Mouse (Mus musculus): Measurements from ENCODE around the gene Ak4. TPM values are rescaled to one million over a fixed set of nuclear protein-coding genes. Genes with fewer than 3 reads are reported as not detected.
A peak's percentile ranks its signal among the peaks of the same experiment; 100 is the strongest.

Gene Ak4
- polyA plus RNA-seq, 1 experiment from 2014 or later, result 4.6 TPM

DNA sequence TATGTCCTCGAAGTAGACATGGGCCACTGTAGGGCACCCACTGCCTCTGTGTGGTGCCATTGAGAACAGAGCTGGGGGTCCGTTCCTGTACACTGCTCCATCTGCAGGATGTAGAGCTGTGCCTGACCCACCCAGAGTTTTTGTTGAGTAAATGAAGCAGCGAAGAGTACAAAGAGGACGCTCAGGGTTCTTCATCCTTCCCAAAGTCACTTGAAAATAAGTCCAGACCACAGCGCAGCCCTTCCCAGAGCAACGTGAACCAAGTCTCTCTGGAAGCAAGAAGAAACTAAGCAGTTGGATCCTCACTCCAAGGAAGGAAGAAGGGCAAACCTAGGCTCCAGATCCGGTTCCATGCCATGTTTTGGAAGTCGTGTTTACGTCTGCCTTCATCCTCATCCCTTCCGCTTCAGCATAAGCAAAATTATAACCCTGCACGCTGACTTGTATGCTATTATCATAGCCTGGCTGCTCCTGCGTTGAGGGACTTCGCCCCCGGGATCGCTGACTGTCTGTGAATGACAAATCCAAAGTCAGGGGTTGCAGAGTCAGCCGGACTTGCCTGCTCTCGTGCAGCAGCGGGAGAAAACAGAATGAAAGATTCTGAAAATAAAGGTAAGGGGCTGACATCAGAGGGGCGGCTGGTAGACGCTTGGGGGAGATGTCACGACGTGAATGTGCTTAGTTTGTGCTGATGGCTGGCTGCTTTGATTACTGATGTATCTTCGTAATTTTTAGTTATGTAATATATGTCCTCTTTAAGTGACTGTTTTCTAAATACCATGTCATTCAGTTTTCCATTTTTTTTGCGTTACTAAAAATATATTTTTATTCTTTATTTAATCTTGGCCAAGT lies 88.7 kb downstream of the Ak4 start:
- peaks cover 8% of the 10 kb centered on the region for H3K4me1 ChIP-seq (ENCODE audit: control insufficient read depth, insufficient read depth, low read length)
- H3K4me3 ChIP-seq (ENCODE audit: low read depth, low read length), result peak overlapping the region; percentile 38
- no peak overlapping the region for H3K27ac ChIP-seq (replicated peaks; ENCODE audit: low read depth, low read length)
- peaks cover 9% of the 10 kb centered on the region for H3K27me3 ChIP-seq (ENCODE audit: control insufficient read depth, insufficient read depth, low read length)
- no peak for ATAC-seq (ENCODE audit: insufficient number of reproducible peaks, low FRiP score, low TSS enrichment, low read depth)
- no peaks in the 10 kb centered on the region for H3K9me3 ChIP-seq (ENCODE audit: control insufficient read depth, low read length)
- DNase-seq (ENCODE audit: low spot score), result peak; percentile 66
- no peak overlapping the region for H3K9ac ChIP-seq (ENCODE audit: low read length)
- peak overlapping the region; percentile 52 for H3K4me2 ChIP-seq (ENCODE audit: low read depth, severe bottlenecking)
- no peaks in the 10 kb centered on the region for H3K36me3 ChIP-seq (ENCODE audit: control insufficient read depth, insufficient read depth, low read length)
- 11% methylated on average over 24 of the region's 24 CpGs for WGBS

DNA sequence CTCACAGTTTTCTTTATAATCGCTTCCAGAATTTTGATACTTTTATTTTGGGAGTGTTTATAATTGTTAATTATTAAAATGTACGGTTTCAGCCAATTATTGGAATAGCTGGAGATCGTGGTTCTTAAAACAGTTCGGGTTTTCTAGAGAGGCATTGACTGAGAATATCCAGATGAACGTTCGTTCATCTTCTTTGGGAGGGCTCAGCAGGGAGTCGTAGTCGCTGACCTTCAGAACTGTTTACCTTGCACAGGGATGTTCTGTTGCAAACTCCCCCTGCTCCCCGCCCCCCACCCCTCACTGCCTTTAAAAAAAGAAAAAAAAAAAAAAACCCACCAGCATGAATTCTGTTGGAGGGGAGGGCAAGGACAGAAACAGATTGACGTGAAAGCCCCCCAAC lies 89.4 kb downstream of the Ak4 start:
- Histone ChIP-seq H3K9me3 (ENCODE audit: control insufficient read depth, low read length) (no peaks in the 10 kb centered on the region), H3K4me3 (ENCODE audit: low read depth, low read length) (peak overlapping the region; percentile 24), H3K27ac (replicated peaks; ENCODE audit: low read depth, low read length) (no peak overlapping the region), H3K36me3 (ENCODE audit: control insufficient read depth, insufficient read depth, low read length) (no peaks in the 10 kb centered on the region), H3K4me2 (ENCODE audit: low read depth, severe bottlenecking) (peak overlapping the region; percentile 78), H3K4me1 (ENCODE audit: control insufficient read depth, insufficient read depth, low read length) (peaks cover 8% of the 10 kb centered on the region), H3K9ac (ENCODE audit: low read length) (no peak overlapping the region), H3K27me3 (ENCODE audit: control insufficient read depth, insufficient read depth, low read length) (peaks cover 9% of the 10 kb centered on the region)
- DNase-seq (ENCODE audit: low spot score) (no peak), ATAC-seq (ENCODE audit: insufficient number of reproducible peaks, low FRiP score, low TSS enrichment, low read depth) (no peak)
- 2% methylated on average over 10 of the region's 10 CpGs for WGBS

DNA sequence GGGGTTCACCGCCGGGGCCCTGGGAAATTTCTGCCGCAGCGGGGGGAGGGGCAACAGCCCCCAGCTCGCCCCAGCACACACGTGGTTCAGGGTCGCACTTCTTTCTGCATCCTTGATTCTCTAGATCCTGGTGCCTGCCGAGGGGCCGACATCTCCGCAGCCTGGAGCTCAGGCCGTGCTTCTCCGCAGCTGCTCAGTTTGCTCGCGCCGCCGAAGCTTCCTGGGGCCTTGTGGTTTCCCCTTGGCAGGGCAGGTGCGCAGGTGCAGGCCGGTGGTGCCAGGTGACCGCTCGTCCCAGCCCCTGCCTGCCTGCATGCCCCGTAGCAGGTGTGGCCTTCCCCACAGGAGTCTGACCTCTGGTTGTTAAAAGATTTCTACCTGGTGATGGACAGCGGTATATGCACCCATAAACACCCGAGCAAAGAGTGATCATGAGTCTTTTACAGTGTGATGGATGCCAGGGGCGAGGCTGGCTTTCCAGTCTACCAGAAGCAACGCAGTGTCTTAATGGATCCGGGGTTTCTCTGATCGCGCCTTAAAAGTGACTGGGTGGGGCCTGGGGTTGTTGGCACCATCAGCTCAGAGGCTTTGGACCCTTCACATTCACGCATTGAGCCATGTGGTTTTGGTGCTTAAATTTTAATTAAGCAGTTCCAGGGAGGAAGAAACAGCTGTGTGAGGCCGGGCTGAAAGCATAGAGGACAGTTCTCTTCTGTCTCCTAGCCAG lies 89.9 kb downstream of the Ak4 start:
- peak overlapping the region; percentile 24 for H3K4me3 ChIP-seq (ENCODE audit: low read depth, low read length)
- H3K27ac ChIP-seq (replicated peaks; ENCODE audit: low read depth, low read length), result no peak overlapping the region
- H3K9ac ChIP-seq (ENCODE audit: low read length), result no peak overlapping the region
- peaks cover 8% of the 10 kb centered on the region for H3K4me1 ChIP-seq (ENCODE audit: control insufficient read depth, insufficient read depth, low read length)
- peak; percentile 60; the same call in 1 of the 2 replicates for ATAC-seq (ENCODE audit: insufficient number of reproducible peaks, low FRiP score, low TSS enrichment, low read depth)
- H3K9me3 ChIP-seq (ENCODE audit: control insufficient read depth, low read length), result no peaks in the 10 kb centered on the region
- peaks cover 9% of the 10 kb centered on the region for H3K27me3 ChIP-seq (ENCODE audit: control insufficient read depth, insufficient read depth, low read length)
- WGBS, result 3% methylated on average over 30 of the region's 30 CpGs
- H3K4me2 ChIP-seq (ENCODE audit: low read depth, severe bottlenecking), result peak overlapping the region; percentile 78
- peak; percentile 67 for DNase-seq (ENCODE audit: low spot score)
- no peaks in the 10 kb centered on the region for H3K36me3 ChIP-seq (ENCODE audit: control insufficient read depth, insufficient read depth, low read length)

DNA sequence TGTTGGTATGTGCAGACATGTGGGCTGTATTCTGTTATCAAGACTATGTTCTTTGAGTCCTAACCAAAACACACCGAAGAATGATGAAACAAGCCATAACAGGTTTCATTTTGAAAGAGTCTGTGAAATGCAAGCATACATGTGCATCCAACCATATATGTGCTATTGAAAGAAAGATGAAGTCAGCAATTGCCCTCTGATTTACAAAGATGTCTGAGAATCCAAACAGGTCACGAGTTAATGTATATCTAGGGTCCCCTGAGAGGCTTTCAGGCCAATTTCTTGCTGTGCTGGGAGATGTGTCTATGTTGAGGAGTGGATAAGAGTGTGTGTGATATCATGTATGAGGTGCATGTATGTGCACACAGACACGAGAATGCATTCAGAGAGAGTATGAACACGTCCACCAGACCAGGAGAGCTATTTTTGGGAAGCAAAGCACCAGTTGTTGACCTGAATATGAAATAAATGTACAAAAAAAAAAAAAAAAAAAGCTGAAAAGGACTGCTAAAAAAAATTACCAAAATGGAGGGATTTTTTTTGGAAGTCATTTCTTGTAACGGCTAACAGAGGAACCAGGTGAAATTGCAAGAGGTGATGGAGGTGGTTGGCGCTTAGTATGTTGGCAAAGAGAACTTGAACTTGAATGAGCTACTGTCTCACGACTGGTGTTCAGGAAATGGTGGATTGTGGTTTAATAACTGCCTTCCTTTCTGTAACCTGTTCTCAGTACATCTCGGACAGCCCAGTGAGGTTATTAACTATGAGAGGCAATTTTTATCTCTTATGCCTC lies 91.2 kb downstream of the Ak4 start:
- DNase-seq (ENCODE audit: low spot score) (no peak), ATAC-seq (ENCODE audit: insufficient number of reproducible peaks, low FRiP score, low TSS enrichment, low read depth) (no peak)
- Histone ChIP-seq H3K9ac (ENCODE audit: low read length) (no peak overlapping the region), H3K27ac (replicated peaks; ENCODE audit: low read depth, low read length) (no peak overlapping the region), H3K9me3 (ENCODE audit: control insufficient read depth, low read length) (no peaks in the 10 kb centered on the region), H3K4me1 (ENCODE audit: control insufficient read depth, insufficient read depth, low read length) (peaks cover 8% of the 10 kb centered on the region), H3K4me2 (ENCODE audit: low read depth, severe bottlenecking) (no peak overlapping the region), H3K4me3 (ENCODE audit: low read depth, low read length) (no peak overlapping the region), H3K36me3 (ENCODE audit: control insufficient read depth, insufficient read depth, low read length) (no peaks in the 10 kb centered on the region), H3K27me3 (ENCODE audit: control insufficient read depth, insufficient read depth, low read length) (peaks cover 9% of the 10 kb centered on the region)
- WGBS, result 88% methylated on average over 8 of the region's 8 CpGs

DNA sequence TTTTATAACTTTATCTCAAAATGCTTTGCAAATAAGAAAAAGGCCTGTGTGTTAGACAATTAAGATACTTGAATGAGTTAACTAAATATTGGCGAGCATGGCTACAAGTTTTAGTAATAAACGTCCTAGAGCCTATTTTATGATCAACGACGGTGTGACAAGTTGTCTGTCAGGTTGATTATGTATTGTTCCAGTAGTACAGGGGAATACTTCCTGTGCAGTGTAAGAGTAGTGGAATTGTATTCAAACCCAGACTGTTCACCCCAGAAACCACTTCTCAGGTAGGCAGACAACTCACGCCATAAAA lies 91.8 kb downstream of the Ak4 start:
- Histone ChIP-seq H3K4me1 (ENCODE audit: control insufficient read depth, insufficient read depth, low read length) (peaks cover 8% of the 10 kb centered on the region), H3K9me3 (ENCODE audit: control insufficient read depth, low read length) (no peaks in the 10 kb centered on the region), H3K27me3 (ENCODE audit: control insufficient read depth, insufficient read depth, low read length) (peaks cover 9% of the 10 kb centered on the region), H3K9ac (ENCODE audit: low read length) (no peak overlapping the region), H3K36me3 (ENCODE audit: control insufficient read depth, insufficient read depth, low read length) (no peaks in the 10 kb centered on the region), H3K4me2 (ENCODE audit: low read depth, severe bottlenecking) (no peak overlapping the region), H3K27ac (replicated peaks; ENCODE audit: low read depth, low read length) (no peak overlapping the region), H3K4me3 (ENCODE audit: low read depth, low read length) (no peak overlapping the region)
- ATAC-seq (ENCODE audit: insufficient number of reproducible peaks, low FRiP score, low TSS enrichment, low read depth) (no peak), DNase-seq (ENCODE audit: low spot score) (no peak)
- WGBS, result 75% methylated on average over 5 of the region's 5 CpGs

DNA sequence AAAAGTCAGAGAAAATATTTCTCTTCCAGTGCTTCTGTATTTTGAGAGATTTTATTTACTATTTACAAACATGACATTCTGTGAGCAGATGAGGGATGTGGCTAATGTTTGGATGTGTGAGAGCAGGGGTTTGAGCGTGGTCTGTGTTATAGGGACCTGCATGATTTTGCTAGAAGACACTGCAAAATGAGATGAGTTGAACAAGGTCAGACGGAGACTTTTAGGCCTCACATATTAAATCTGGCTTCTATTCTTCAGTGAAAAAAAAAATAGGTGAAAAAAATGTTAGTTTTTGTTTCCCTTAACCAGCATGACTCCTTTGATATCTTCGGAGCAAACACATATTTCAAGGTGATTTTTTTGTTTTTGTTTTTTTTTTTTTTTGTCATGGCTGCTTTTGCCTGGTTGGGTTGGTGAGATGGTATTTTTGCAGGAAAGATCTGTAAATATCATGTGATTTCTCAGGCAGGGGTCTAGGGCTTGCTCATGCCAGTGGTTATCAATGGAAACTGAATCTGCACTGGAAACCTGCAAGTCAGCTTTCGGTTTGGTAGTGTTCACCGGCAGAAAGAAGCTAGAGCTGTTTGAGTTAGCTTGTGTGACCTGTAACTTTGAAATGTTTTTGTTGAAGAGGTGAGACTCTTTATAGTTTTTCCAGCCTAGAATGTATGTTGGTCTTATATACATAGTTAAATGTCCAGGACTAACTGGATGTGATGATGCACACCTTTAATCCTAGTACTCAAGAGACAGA lies 92.9 kb downstream of the Ak4 start:
- no peak overlapping the region for H3K4me2 ChIP-seq (ENCODE audit: low read depth, severe bottlenecking)
- no peak overlapping the region for H3K9ac ChIP-seq (ENCODE audit: low read length)
- H3K27ac ChIP-seq (replicated peaks; ENCODE audit: low read depth, low read length), result no peak overlapping the region
- 90% methylated on average over 5 of the region's 5 CpGs for WGBS
- peaks cover 8% of the 10 kb centered on the region for H3K4me1 ChIP-seq (ENCODE audit: control insufficient read depth, insufficient read depth, low read length)
- H3K9me3 ChIP-seq (ENCODE audit: control insufficient read depth, low read length), result no peaks in the 10 kb centered on the region
- DNase-seq (ENCODE audit: low spot score), result no peak
- H3K27me3 ChIP-seq (ENCODE audit: control insufficient read depth, insufficient read depth, low read length), result peaks cover 9% of the 10 kb centered on the region
- no peak for ATAC-seq (ENCODE audit: insufficient number of reproducible peaks, low FRiP score, low TSS enrichment, low read depth)
- H3K4me3 ChIP-seq (ENCODE audit: low read depth, low read length), result no peak overlapping the region
- H3K36me3 ChIP-seq (ENCODE audit: control insufficient read depth, insufficient read depth, low read length), result no peaks in the 10 kb centered on the region

DNA sequence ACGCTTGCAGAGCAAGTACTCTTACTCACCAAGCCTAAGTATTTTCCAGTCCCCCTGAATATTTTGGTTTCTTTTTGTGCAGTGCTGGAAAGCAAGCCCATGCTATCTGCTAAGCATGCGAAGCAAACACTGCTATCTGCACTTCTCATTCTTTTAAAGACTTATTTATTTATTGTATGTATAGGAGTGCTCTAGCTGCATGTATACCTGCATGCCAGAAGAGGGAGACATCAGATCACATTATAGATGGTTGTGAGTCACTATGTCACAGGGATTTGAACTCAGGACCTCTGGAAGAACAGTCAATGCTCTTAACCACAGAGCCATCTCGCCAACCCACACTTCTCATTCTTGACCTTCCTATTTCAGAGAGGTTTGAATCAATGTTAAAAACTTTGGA lies 94.2 kb downstream of the Ak4 start:
- H3K36me3 ChIP-seq (ENCODE audit: control insufficient read depth, insufficient read depth, low read length), result no peaks in the 10 kb centered on the region
- H3K27me3 ChIP-seq (ENCODE audit: control insufficient read depth, insufficient read depth, low read length), result peaks cover 7% of the 10 kb centered on the region
- no peaks in the 10 kb centered on the region for H3K9me3 ChIP-seq (ENCODE audit: control insufficient read depth, low read length)
- ATAC-seq (ENCODE audit: insufficient number of reproducible peaks, low FRiP score, low TSS enrichment, low read depth) (no peak), DNase-seq (ENCODE audit: low spot score) (no peak)
- H3K4me3 ChIP-seq (ENCODE audit: low read depth, low read length), result no peak overlapping the region
- WGBS, result 93% methylated on average over 3 of the region's 3 CpGs
- no peak overlapping the region for H3K4me2 ChIP-seq (ENCODE audit: low read depth, severe bottlenecking)
- no peak overlapping the region for H3K27ac ChIP-seq (replicated peaks; ENCODE audit: low read depth, low read length)
- H3K4me1 ChIP-seq (ENCODE audit: control insufficient read depth, insufficient read depth, low read length), result peaks cover 8% of the 10 kb centered on the region
- H3K9ac ChIP-seq (ENCODE audit: low read length), result no peak overlapping the region

DNA sequence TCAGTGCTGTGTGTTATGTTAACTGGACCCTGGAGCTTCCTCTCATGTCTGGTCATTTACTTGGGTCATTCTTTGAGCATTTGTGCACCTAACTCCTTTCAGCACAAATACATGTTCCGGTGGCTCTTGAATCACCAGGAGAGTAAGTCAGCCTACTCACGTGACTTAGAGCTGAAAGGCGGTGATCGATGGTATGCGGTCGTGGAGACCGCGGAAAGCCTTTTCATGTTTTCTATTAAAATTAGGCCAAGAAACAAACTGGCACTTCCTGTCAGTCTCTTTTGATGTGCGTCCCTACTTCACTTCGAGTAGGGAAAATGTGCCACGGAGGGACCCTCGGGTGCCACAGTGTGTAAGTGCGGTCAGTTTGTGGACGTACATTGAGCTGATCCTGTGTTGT lies 96.8 kb downstream of the Ak4 start:
- H3K27ac ChIP-seq (replicated peaks; ENCODE audit: low read depth, low read length), result no peak overlapping the region
- DNase-seq (ENCODE audit: low spot score), result no peak
- H3K27me3 ChIP-seq (ENCODE audit: control insufficient read depth, insufficient read depth, low read length), result no peaks in the 10 kb centered on the region
- H3K4me1 ChIP-seq (ENCODE audit: control insufficient read depth, insufficient read depth, low read length), result no peaks in the 10 kb centered on the region
- H3K4me2 ChIP-seq (ENCODE audit: low read depth, severe bottlenecking), result no peak overlapping the region
- H3K36me3 ChIP-seq (ENCODE audit: control insufficient read depth, insufficient read depth, low read length), result no peaks in the 10 kb centered on the region
- no peak for ATAC-seq (ENCODE audit: insufficient number of reproducible peaks, low FRiP score, low TSS enrichment, low read depth)
- no peak overlapping the region for H3K4me3 ChIP-seq (ENCODE audit: low read depth, low read length)
- 94% methylated on average over 14 of the region's 14 CpGs for WGBS
- H3K9ac ChIP-seq (ENCODE audit: low read length), result no peak overlapping the region
- H3K9me3 ChIP-seq (ENCODE audit: control insufficient read depth, low read length), result no peaks in the 10 kb centered on the region
